Mouse (Mus musculus): ENCODE data around the gene Rps2. TPM values are rescaled to one million over a fixed set of nuclear protein-coding genes. Genes with fewer than 3 reads are reported as not detected.
A peak's percentile ranks its signal among the peaks of the same experiment; 100 is the strongest.

Rps2 gene
- polyA plus RNA-seq, 1 experiment from 2014 or later: 816 TPM

DNA sequence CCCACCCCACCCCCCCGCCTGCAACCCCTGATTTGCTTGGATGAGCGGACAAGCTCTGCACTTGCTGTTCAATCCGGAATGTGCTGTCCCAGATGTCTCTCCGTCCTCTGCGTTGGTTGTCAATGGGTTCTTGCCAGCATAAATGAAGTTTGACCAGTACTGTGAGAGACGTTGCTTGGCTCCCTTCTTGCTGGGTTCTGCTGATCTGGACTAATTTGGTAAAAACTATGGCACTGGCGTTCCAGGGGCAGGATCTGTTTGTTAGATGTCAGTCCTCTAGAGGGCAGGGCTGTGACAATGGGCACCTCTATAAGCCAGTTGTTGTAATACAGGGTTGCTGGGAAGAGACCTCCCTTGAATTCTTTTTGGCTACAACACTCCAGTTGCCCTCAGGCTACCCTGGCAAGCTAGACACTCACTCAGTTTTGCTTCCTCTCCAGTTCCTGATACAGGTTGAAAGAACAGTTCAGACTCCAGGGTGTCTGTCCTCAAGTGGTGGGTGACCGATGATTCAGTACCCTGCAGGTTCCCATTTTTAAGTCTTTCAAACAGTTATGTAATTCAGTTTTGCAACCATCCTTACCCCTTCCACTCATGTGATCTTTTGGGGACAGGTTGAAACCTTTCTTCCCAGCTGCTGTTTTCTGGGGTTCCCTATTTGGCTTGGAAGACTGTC lies 19.4 kb downstream of the Rps2 start:
- peak overlapping the region; percentile 90 for H3K4me2 ChIP-seq (replicated peaks)
- H3K27me3 ChIP-seq: no peaks in the 10 kb centered on the region
- H3K9ac ChIP-seq (replicated peaks): peak overlapping the region; percentile 65; the same call in 1 of the 2 replicates
- H3K4me1 ChIP-seq: peaks cover 17% of the 10 kb centered on the region
- peak overlapping the region; percentile 62 for H3K4me3 ChIP-seq
- H3K9me3 ChIP-seq: no peaks in the 10 kb centered on the region
- ATAC-seq (replicated peaks): 0 out of 2 replicates have a peak, but pooled peaks have one; percentile 0
- no peak overlapping the region for H3K27ac ChIP-seq (replicated peaks)
- no peaks in the 10 kb centered on the region for H3K36me3 ChIP-seq
- 25% methylated on average over 8 of the region's 8 CpGs for WGBS

DNA sequence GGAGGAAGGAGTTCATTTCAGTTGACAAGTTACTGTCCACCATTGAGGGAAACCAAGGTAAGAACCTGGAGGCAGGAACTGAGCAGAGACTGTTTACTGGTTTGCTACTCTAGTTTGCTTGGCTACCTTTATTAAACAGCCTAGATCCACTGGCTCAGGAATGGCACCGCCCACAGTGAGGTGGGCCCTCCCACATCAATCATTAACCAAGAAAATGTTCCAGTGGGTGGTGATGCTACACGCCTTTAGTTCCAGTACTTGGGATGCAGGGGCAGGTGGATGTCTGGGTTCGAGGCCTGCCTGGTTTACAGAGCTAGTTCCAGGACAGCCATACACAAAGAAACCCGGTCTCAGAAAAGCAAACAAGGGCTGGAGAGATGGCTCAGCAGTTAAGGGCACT lies 20.3 kb downstream of the Rps2 start:
- no peak overlapping the region for H3K4me2 ChIP-seq (replicated peaks)
- H3K4me1 ChIP-seq: peaks cover 17% of the 10 kb centered on the region
- no peak overlapping the region for H3K27ac ChIP-seq (replicated peaks)
- H3K4me3 ChIP-seq: no peak overlapping the region
- no peak for ATAC-seq (replicated peaks)
- 78% methylated on average over 4 of the region's 4 CpGs for WGBS
- H3K36me3 ChIP-seq: no peaks in the 10 kb centered on the region
- H3K9me3 ChIP-seq: no peaks in the 10 kb centered on the region
- no peaks in the 10 kb centered on the region for H3K27me3 ChIP-seq
- no peak overlapping the region for H3K9ac ChIP-seq (replicated peaks)

GRCm38 (mm10) chr17:24739926-24740325 lies 22.0 kb downstream of the Rps2 start:
- ATAC-seq (replicated peaks): no peak
- 84% methylated on average over 8 of the region's 8 CpGs for WGBS

GRCm38 (mm10) chr17:24742307-24742706 lies 24.4 kb downstream of the Rps2 start:
- no peak overlapping the region for H3K9ac ChIP-seq (replicated peaks)

More at GRCm38 (mm10) chr17:24739926-24740325, 22.0 kb downstream of the Rps2 start:
- Histone ChIP-seq H3K4me2 (replicated peaks) (no peak overlapping the region), H3K27me3 (no peaks in the 10 kb centered on the region), H3K36me3 (no peaks in the 10 kb centered on the region), H3K9me3 (no peaks in the 10 kb centered on the region), H3K4me3 (no peak overlapping the region), H3K27ac (replicated peaks) (no peak overlapping the region), H3K9ac (replicated peaks) (no peak overlapping the region), H3K4me1 (peaks cover 17% of the 10 kb centered on the region)

DNA sequence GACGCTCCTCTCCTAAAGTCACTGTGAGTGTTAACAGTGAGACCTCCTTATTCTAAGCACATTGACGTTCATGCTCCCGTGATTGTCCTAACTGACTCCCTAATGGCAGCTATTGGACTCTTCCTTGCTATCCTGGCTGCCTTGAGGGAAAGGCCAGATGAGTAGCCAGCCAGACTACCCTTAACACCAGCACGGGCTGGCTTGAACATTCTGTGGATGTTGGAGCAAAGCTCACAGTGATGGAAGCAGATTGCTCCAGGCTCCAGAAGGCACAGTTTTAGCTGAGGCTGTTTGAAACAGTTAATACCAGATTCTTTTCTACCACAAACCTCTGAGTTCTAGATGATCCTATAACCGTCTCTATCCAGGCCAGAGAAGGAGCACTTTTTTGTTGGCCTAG lies 26.0 kb downstream of the Rps2 start:
- Histone ChIP-seq H3K9ac (replicated peaks) (no peak overlapping the region), H3K27me3 (no peaks in the 10 kb centered on the region), H3K36me3 (no peaks in the 10 kb centered on the region), H3K27ac (replicated peaks) (no peak overlapping the region), H3K4me1 (no peaks in the 10 kb centered on the region), H3K4me3 (no peak overlapping the region), H3K4me2 (replicated peaks) (no peak overlapping the region), H3K9me3 (no peaks in the 10 kb centered on the region)
- ATAC-seq (replicated peaks): no peak
- WGBS: 79% methylated on average over 5 of the region's 5 CpGs

More at GRCm38 (mm10) chr17:24742307-24742706, 24.4 kb downstream of the Rps2 start:
- WGBS: 82% methylated on average over 8 of the region's 8 CpGs
- H3K4me3 ChIP-seq: no peak overlapping the region
- no peak overlapping the region for H3K27ac ChIP-seq (replicated peaks)
- H3K27me3 ChIP-seq: no peaks in the 10 kb centered on the region
- peaks cover 2% of the 10 kb centered on the region for H3K4me1 ChIP-seq
- H3K36me3 ChIP-seq: no peaks in the 10 kb centered on the region
- H3K4me2 ChIP-seq (replicated peaks): no peak overlapping the region
- H3K9me3 ChIP-seq: no peaks in the 10 kb centered on the region
- no peak for ATAC-seq (replicated peaks)

DNA sequence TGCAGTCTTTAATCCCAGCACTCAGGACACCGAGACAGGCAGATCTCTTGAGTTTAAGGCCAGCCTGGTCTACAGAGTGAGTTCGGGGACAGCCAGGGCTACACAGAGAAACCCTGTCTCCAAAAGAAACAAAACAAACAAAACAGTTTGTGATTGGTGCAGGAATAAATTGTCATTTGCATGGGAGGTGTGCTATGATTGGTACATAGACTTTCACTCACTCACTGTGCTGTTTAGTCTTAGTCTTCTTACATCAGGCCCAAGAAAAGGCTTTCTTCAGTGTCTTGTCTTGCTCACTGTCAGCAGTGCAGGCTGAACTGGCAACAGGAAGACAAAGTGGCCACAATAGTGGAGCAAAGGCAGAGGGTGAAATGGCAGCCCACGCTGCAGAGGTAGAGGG lies 26.5 kb downstream of the Rps2 start:
- Histone ChIP-seq H3K9me3 (no peaks in the 10 kb centered on the region), H3K36me3 (no peaks in the 10 kb centered on the region), H3K4me1 (no peaks in the 10 kb centered on the region), H3K4me2 (replicated peaks) (no peak overlapping the region), H3K9ac (replicated peaks) (no peak overlapping the region), H3K27me3 (no peaks in the 10 kb centered on the region), H3K4me3 (no peak overlapping the region), H3K27ac (replicated peaks) (no peak overlapping the region)
- no peak for ATAC-seq (replicated peaks)
- 80% methylated on average over 3 of the region's 3 CpGs for WGBS

DNA sequence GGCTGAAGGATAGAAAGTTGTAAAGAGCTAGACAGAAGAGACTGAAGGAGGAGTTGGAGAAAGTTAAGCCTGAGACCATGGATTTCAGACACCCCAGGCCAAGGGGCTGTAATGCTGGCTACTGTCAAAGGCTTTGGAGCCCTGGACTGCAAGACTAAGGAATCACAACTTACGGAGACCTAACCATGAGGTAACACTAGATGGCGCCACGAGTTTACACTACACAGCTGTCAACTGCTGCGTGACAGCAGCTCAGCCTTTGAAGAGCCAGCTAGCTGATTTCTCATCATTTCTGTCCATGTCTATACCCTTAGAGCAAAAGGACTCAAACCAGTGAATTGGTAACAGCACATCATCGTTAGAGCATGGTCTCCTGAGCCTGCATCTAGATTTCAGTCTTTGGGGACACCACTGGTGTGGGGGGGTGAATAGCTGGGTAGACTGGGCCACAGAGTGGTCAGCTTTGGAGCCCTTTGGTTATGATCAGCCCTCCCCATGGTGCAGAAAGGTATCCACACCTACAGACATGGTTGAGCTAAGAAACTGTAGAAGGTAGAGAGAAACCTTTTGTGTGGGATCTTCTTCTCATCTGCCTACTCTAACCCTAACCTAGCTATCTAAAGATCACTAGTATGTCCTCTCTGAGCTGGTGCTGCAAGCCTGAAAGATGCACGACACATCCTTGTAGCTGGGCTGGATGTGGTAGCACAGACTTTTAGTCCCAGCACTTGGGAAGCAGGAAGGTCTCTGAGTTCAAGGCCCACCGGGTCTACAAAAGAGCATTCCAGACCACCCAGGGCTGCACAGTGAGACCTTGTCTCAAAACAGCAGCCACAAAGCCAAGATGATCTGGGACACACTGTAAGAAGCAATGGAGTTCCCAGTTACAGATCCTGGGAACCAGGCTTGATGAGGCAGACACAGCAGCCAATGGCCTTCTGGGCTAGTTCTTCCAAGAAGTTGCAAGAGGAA lies 27.9 kb downstream of the Rps2 start:
- Histone ChIP-seq H3K4me2 (replicated peaks) (no peak overlapping the region), H3K36me3 (no peaks in the 10 kb centered on the region), H3K4me3 (no peak overlapping the region), H3K9ac (replicated peaks) (no peak overlapping the region), H3K4me1 (no peaks in the 10 kb centered on the region), H3K27me3 (peaks cover 10% of the 10 kb centered on the region), H3K27ac (replicated peaks) (no peak overlapping the region), H3K9me3 (no peaks in the 10 kb centered on the region)
- peak; percentile 71 for ATAC-seq (replicated peaks)
- WGBS: 20% methylated on average over 7 of the region's 7 CpGs

DNA sequence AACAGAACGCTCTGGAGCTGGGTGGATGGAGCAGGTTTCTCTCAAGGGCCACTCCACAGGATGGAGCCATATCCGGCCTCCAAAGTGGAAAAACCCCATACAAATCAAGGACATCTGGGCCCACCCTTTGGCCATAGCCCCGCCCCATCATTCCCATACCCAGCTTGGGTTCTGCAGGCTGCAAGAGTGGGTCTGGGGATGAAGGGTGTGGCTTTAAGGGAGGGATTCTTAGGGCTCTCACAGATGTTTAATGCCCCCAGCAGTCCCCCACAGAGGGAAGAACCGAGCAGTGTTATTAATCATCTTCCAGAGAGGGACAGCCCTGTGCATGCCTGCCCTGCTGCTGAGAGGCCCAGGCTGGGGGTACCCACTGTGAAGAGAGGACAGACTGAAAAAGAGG lies 29.1 kb downstream of the Rps2 start:
- Histone ChIP-seq H3K4me3 (no peak overlapping the region), H3K4me2 (replicated peaks) (no peak overlapping the region), H3K27ac (replicated peaks) (no peak overlapping the region), H3K9ac (replicated peaks) (no peak overlapping the region), H3K4me1 (no peaks in the 10 kb centered on the region), H3K9me3 (no peaks in the 10 kb centered on the region), H3K27me3 (peaks cover 20% of the 10 kb centered on the region), H3K36me3 (no peaks in the 10 kb centered on the region)
- ATAC-seq (replicated peaks): no peak
- 55% methylated on average over 4 of the region's 4 CpGs for WGBS

- no peak for ATAC-seq (replicated peaks)
- H3K4me3 ChIP-seq: no peak overlapping the region
- no peaks in the 10 kb centered on the region for H3K36me3 ChIP-seq
- H3K4me1 ChIP-seq: peaks cover 14% of the 10 kb centered on the region
- no peaks in the 10 kb centered on the region for H3K9me3 ChIP-seq
- H3K9ac ChIP-seq (replicated peaks): no peak overlapping the region
- no peak overlapping the region for H3K4me2 ChIP-seq (replicated peaks)
- H3K27me3 ChIP-seq: peaks cover 58% of the 10 kb centered on the region
- WGBS: 21% methylated on average over 4 of the region's 4 CpGs
- no peak overlapping the region for H3K27ac ChIP-seq (replicated peaks)
Measured at GRCm38 (mm10) chr17:24751528-24751927, 33.6 kb downstream of the Rps2 start.

DNA sequence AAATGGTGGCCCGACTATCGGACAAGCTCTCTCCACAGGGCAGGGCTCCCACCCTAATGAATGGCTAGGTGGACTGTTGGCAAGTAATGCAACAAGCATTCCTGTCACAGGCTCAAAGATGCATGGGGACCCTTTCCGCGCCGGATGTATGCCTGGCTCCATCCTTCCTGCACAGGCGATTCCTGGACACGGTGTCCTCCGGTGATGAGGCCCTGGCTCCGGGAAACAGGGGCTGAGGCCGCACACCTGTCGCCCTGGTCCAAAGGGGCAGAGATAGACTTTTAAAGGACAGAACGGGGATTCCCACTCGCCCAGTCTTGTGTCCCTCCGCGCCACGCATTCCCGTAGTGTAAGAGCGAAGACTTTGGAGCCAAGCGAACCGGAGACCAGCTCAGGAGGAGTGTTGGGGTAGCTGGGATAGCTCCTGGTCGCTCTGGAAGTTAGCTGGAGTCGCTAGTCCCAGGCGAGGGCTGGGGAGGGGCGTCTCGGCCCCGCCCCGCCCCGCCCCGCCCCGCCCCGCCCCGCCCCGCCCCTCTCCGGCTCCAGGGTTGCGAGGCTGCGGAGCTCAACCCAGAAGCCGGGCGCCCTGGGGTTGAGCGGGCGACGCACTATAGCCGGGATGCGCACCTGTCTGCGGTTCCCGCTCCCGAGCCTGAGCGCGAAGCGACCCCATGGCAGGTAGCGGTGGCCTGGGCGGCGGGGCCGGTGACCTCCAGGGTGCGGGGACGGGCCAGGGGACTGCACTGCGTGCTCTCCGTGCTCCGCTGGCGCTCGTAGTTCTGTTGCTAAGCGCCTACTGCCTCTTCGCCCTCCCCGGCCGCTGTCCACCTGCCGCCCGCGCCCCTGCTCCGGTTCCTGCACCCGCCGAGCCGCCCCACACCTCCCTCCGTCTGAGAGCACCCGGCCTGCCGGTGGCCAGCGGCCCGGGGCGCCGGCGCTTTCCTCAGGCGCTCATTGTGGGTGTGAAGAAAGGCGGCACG lies 34.8 kb downstream of the Rps2 start, which contains the start of gene Hs3st6:
Hs3st6 (plus strand) TSS at position 574 of the 980 bp plus-strand sequence.
- H3K4me3 ChIP-seq: peak within 1 kb of the TSS; percentile 40
- no peaks in the 10 kb centered on the region for H3K36me3 ChIP-seq
- ATAC-seq (replicated peaks): peak; percentile 73
- peak within 1 kb of the TSS; percentile 32; the same call in 1 of the 2 replicates for H3K9ac ChIP-seq (replicated peaks)
- H3K9me3 ChIP-seq: no peaks in the 10 kb centered on the region
- no peak within 1 kb of the TSS for H3K27ac ChIP-seq (replicated peaks)
- peaks cover 14% of the 10 kb centered on the region for H3K4me1 ChIP-seq
- under 1% methylated on average over 65 of the region's 82 CpGs for WGBS
- H3K27me3 ChIP-seq: peaks cover 58% of the 10 kb centered on the region
- peak within 1 kb of the TSS; percentile 63 for H3K4me2 ChIP-seq (replicated peaks)

DNA sequence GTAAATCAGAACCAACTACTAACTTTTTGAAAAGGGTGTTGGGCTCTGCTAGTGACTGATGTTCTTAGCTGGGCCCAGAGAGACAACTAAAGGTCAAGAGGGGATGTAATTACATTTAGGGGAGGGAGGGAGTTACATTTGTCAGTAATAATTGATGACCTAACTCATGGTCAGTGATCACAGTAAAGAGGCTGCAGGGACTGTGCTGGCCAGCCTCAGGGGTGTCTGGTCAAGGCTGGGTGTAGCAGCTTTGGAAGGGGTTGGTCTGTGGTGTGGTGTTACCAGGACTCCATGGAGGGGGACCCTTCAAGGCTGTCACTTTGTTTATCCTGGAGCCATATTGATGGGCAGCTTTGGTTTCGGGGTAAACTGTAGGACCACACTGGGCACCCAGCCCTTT lies 39.5 kb downstream of the Rps2 start:
- Histone ChIP-seq H3K9me3 (no peaks in the 10 kb centered on the region), H3K9ac (replicated peaks) (no peak overlapping the region), H3K4me3 (no peak overlapping the region), H3K27ac (replicated peaks) (no peak overlapping the region), H3K4me2 (replicated peaks) (no peak overlapping the region), H3K4me1 (peaks cover 10% of the 10 kb centered on the region), H3K36me3 (no peaks in the 10 kb centered on the region), H3K27me3 (peaks cover 34% of the 10 kb centered on the region)
- WGBS: 87% methylated on average over 1 of the region's 1 CpGs
- ATAC-seq (replicated peaks): no peak

Measured in forebrain, embryonic 15.5 days (tissue).